Mouse (Mus musculus) liver, embryonic 12.5 days (tissue): ENCODE measurements around the gene Sipa1l2. TPM values are rescaled to one million over a fixed set of nuclear protein-coding genes. Genes with fewer than 3 reads are reported as not detected.

Experiments
- ATAC-seq: fragments of 200-750 bp; cut with Nextera tagmentation; 2 replicates; pipeline ENCODE4 v1.8.0; 2017; ENCODE audit warnings: moderate number of reproducible peaks, mild to moderate bottlenecking, moderate library complexity
- H3K27ac ChIP-seq: fragments of 300-500 bp; sonication (generic); 2 replicates; pipeline ENCODE4 v1.5.1; 2016; ENCODE audit warnings: mild to moderate bottlenecking
- H3K27me3 ChIP-seq: fragments of 300-500 bp; sonication (generic); replicated peaks from 2 replicates; pipeline ENCODE4 v1.6.1; 2016; ENCODE audit warnings: mild to moderate bottlenecking, moderate library complexity
- H3K36me3 ChIP-seq: fragments of 300-500 bp; sonication (generic); 2 replicates; pipeline ENCODE4 v1.6.1; 2016; ENCODE audit warnings: mild to moderate bottlenecking, moderate library complexity
- H3K4me1 ChIP-seq: fragments of 300-500 bp; sonication (generic); 2 replicates; pipeline ENCODE4 v1.6.1; 2016
- H3K4me2 ChIP-seq: fragments of 300-500 bp; sonication (generic); 2 replicates; pipeline ENCODE4 v1.6.1; 2016; ENCODE audit warnings: mild to moderate bottlenecking, moderate library complexity
- H3K4me3 ChIP-seq: fragments of 300-500 bp; sonication (generic); 2 replicates; pipeline ENCODE4 v1.5.1; 2016; ENCODE audit warnings: mild to moderate bottlenecking, moderate library complexity
- H3K9ac ChIP-seq: fragments of 300-500 bp; sonication (generic); 2 replicates; pipeline ENCODE4 v1.6.1; 2016; ENCODE audit warnings: mild to moderate bottlenecking, moderate library complexity
- H3K9me3 ChIP-seq: fragments of 300-500 bp; sonication (generic); replicated peaks from 2 replicates; pipeline ENCODE4 v1.6.1; 2016; ENCODE audit warnings: mild to moderate bottlenecking, moderate library complexity
- WGBS: fragments of 180-500 bp; shearing (Covaris S2); methylation state at CpG from one replicate; pipeline ENCODE4 v1.1.7; 2016; ENCODE audit not compliant: insufficient replicate concordance; 5-methylcytosine and 5-hydroxymethylcytosine counted together
- polyA plus RNA-seq: library from polyadenylated mRNA; unstranded; fragments of >200 nt; fragmentation: Nextera tagmentation; extraction: Ambion mirVana; gene quantifications from 2 replicates; pipeline ENCODE4 v1.2.1, GENCODE M21; 2016

Gene Sipa1l2
- polyA plus RNA-seq, 1 experiment from 2014 or later: 1.9 TPM

DNA sequence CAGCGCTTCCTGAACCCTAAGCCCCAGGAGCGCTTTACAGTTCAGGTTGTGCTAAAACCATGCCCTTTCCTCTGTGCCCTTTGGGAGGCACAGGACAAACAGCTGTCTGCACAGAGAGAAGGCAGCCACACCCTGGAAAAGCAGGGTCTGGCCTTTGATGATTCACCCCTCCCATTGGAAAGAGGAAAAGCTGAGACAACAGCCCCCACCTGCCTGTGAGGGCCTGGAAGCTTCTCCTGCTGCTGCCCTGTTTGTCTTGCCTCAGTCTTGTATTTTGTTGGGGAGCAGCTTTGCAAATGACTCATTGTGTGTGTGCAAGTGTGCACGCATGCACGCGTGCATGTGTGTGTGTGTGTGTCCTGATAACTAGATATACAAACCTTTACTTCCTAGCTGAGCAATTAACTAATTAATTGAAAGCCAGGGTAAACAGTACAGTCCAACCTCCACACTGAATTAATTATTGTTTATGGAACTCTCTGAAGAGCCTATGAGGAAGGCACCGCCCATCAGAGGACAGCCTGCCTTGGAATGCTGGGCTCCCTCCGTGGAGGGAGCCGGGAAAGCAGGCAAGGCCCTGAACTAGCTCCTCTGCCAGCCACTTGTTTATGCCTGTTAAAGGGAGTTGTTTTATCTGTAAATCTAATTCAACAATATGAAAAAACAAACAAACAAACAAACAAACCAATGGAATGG is 35.4 kb upstream of the Sipa1l2 start:
- WGBS: 76% methylated on average over 8 of the region's 8 CpGs
- Histone ChIP-seq H3K9ac (no peak overlapping the region), H3K27me3 (no peaks in the 10 kb centered on the region), H3K4me3 (no peak overlapping the region), H3K4me2 (no peak overlapping the region), H3K4me1 (peaks cover 14% of the 10 kb centered on the region), H3K9me3 (no peaks in the 10 kb centered on the region), H3K27ac (no peak overlapping the region), H3K36me3 (no peaks in the 10 kb centered on the region)
- ATAC-seq: no peak

DNA sequence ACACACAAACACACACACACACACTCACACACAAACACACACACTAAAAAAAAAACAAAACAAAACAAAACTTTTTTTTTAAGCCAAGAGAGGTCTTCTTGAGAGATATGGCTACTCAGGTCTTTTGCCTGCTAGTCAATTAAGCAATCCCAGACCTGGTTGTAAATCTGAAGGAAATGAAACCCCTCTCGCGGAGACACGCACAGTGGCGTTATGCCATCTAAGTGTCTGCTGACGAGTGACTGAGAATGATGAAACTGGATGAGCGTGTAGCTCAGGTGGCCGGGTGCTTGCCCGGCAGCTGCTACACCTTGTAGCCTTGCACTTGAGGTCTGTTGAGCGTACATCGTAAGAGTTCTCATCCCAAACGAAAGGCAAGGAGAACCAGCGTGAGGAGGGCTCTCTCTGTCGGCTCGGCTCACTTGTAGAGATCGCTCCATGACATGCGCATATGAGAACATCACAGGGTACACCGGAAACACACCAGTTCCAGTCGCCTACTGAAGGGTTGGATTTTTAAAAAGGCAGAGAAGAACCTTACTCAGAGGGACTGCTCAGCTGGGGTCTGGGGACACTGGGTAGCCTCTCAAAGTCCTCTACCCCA is 34.7 kb upstream of the Sipa1l2 start:
- Histone ChIP-seq H3K27ac (no peak overlapping the region), H3K9ac (no peak overlapping the region), H3K4me1 (peaks cover 14% of the 10 kb centered on the region), H3K36me3 (no peaks in the 10 kb centered on the region), H3K4me3 (no peak overlapping the region), H3K27me3 (no peaks in the 10 kb centered on the region), H3K4me2 (no peak overlapping the region), H3K9me3 (no peaks in the 10 kb centered on the region)
- ATAC-seq: no peak
- 81% methylated on average over 18 of the region's 18 CpGs for WGBS

DNA sequence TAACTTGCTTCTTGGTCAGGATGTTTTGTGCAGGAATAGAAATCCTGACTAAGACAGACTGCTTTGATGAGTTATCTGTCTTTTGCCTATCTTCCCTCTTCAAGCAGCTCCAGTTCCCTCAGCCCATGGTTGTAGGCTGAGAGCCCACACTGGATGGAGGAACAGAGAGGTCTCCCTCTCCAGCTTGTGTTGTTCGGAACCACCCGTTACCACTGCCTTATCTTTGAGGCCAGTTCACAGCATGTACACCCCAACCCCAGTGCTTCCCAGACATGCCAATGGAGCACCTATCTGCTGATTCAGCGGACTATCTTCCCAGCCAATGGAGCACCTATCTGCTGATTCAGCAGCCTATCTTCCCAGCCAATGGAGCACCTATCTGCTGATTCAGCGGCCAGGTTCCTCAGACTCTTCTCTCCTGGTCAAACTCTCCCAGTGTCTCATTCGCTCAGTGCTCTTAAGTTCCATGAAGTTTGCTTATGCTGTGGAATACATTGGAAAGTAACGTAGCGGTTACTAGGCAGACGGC is 33.8 kb upstream of the Sipa1l2 start:
- no peaks in the 10 kb centered on the region for H3K36me3 ChIP-seq
- peaks cover 14% of the 10 kb centered on the region for H3K4me1 ChIP-seq
- 57% methylated on average over 8 of the region's 8 CpGs for WGBS
- H3K4me3 ChIP-seq: no peak overlapping the region
- no peaks in the 10 kb centered on the region for H3K27me3 ChIP-seq
- no peaks in the 10 kb centered on the region for H3K9me3 ChIP-seq
- ATAC-seq: peak; percentile 72
- H3K27ac ChIP-seq: no peak overlapping the region
- no peak overlapping the region for H3K9ac ChIP-seq
- H3K4me2 ChIP-seq: no peak overlapping the region

DNA sequence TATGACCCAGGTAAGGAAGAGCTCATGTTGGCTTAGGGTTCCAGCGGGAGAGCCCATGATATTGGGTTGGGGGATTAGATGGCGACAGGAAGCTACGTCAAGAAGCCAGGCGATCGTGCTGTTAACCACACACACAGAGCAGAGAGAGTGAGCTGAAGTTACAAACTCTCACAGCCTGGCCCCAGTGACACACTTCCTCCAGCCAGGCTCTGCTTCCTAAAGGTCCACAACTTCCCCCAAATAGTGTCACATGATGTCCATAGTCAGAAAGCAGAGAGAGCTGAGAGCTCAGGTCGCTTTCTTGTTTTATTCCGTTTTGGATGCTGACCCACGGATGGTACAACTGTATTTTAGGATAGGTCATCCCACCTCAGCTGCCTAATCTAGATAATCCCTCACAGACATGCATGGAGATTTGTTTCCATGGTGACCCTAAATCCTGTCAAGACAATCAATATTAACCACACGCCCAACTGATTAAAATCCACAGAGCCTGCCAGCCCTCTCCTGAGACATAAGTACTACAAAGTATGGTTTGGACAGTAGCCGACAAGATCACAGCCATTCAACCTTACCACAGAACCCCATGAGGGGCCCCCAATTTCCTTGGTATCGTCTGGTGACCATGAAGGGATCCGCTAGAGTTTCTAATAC is 30.6 kb upstream of the Sipa1l2 start:
- Histone ChIP-seq H3K9me3 (no peaks in the 10 kb centered on the region), H3K4me3 (no peak overlapping the region), H3K36me3 (no peaks in the 10 kb centered on the region), H3K4me1 (peaks cover 14% of the 10 kb centered on the region), H3K9ac (no peak overlapping the region), H3K27ac (no peak overlapping the region), H3K27me3 (no peaks in the 10 kb centered on the region), H3K4me2 (no peak overlapping the region)
- no peak for ATAC-seq
- 28% methylated on average over 12 of the region's 12 CpGs for WGBS

DNA sequence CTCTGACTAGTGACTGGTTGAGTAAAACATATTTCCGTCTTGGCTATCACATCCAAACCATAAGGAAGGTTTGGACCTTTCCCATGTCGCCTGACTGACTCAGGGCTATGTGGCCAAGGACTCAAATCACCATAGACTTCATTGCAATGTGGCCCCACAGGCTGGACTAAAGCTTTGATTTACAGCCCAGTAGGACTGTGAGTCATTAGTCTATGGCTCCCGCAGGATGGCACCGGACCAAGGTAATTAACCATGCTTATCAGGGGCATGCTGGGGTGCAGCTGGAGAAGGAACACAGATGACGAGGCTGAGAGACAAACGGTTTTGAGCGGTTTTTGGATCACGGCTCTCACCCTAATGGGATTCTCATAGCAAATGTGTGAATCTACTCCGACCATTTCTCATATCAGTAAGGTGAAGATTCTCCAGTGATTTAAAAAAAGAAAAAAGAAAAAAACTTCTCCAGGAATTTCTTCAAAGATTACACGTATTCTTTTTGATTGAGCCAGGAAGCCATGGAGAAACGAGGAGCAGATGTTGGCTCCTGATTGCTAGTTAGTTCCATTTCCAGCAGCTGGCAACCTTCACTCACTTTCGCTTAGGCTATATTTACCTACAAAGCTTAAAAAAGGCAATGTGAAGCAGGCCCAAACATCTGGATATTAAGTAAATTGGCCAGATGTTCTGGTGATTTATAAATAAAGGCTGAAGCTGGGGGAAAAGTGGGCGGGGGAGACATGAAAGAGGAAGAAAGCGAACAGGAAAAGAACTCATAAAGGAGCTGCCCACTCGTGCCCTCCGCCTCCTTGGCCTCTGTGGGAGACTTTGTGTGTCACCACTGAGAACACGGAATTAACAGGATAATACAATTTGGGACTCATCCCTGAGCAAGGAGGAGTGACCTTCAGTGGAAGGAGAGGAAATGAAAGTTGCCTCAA is 26.2 kb upstream of the Sipa1l2 start:
- Histone ChIP-seq H3K4me3 (no peak overlapping the region), H3K9ac (no peak overlapping the region), H3K36me3 (no peaks in the 10 kb centered on the region), H3K4me2 (no peak overlapping the region), H3K4me1 (0 out of 2 replicates have a peak, but pooled peaks cover 5% of the 10 kb centered on the region), H3K27ac (no peak overlapping the region), H3K27me3 (no peaks in the 10 kb centered on the region), H3K9me3 (no peaks in the 10 kb centered on the region)
- ATAC-seq: no peak
- 43% methylated on average over 17 of the region's 17 CpGs for WGBS

DNA sequence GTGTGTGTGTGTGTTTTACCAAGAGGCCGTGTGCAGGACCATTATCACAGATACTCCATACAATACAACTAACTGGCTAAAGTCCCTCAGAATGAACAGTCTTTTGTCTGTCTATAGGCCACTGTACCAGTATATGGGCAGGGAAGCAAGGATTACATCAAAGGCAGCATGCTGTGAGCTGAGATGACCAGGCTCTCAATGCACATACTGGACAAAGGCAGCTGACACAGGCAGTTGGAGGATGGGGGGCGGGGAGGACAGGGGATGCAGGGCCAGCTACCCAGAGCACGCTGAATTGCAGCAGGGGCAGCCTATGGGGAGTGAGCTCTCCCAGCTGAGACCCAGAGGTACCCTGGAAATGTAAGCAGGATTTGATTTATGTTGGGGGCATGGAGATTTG is 20.8 kb upstream of the Sipa1l2 start:
- no peak overlapping the region for H3K4me3 ChIP-seq
- ATAC-seq: no peak
- H3K36me3 ChIP-seq: no peaks in the 10 kb centered on the region
- H3K27ac ChIP-seq: no peak overlapping the region
- no peak overlapping the region for H3K4me2 ChIP-seq
- H3K9me3 ChIP-seq: no peaks in the 10 kb centered on the region
- WGBS: 55% methylated on average over 3 of the region's 3 CpGs
- H3K27me3 ChIP-seq: no peaks in the 10 kb centered on the region
- no peak overlapping the region for H3K9ac ChIP-seq
- no peaks in the 10 kb centered on the region for H3K4me1 ChIP-seq

DNA sequence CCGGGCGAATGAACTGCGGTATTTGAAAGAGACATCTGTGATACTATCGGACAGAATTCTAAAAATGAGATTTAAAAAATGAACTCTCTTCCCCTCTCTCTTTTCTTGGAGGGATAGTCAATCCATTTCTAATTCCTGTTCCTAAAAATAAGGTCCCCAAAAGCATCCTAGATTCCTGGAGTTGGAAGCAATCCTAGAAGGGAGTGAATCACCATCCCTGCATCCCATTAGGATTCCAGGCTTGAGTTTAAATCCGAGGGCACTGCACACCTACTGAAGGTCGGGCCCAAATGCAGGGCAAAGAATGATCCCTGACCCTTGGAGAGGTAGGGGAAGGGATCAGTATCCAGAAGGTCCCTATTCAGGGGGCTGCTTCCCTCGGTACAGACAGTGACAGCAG is 17.0 kb upstream of the Sipa1l2 start:
- 75% methylated on average over 7 of the region's 7 CpGs for WGBS
- H3K36me3 ChIP-seq: no peaks in the 10 kb centered on the region
- H3K27me3 ChIP-seq: no peaks in the 10 kb centered on the region
- ATAC-seq: no peak
- H3K4me1 ChIP-seq: no peaks in the 10 kb centered on the region
- no peaks in the 10 kb centered on the region for H3K9me3 ChIP-seq
- no peak overlapping the region for H3K4me2 ChIP-seq
- H3K27ac ChIP-seq: no peak overlapping the region
- H3K4me3 ChIP-seq: no peak overlapping the region
- H3K9ac ChIP-seq: no peak overlapping the region

DNA sequence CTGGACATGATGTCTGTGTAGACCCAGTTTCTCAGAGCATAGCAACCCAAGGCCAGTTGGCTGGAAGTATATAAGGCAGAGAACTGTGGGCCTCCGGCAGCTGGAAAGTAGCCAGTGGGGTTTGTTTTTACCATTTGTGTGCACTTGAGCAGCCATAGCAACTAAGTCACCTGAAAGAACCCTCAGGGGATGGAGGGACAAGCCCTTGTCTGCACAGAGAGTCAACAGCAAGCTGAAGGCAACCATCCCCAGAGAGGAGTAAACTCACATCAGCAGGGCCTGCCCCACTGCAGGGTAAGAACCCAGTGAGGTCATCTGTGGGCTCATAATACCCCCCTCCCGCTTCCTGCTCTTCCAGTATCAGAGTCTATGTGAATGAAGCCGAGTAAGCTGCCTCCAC is 14.7 kb upstream of the Sipa1l2 start:
- Histone ChIP-seq H3K27me3 (no peaks in the 10 kb centered on the region), H3K9me3 (no peaks in the 10 kb centered on the region), H3K4me3 (no peak overlapping the region), H3K4me2 (no peak overlapping the region), H3K27ac (no peak overlapping the region; the same call in 1 of the 2 replicates), H3K36me3 (no peaks in the 10 kb centered on the region), H3K4me1 (no peaks in the 10 kb centered on the region), H3K9ac (no peak overlapping the region)
- 44% methylated on average over 3 of the region's 3 CpGs for WGBS
- ATAC-seq: no peak

DNA sequence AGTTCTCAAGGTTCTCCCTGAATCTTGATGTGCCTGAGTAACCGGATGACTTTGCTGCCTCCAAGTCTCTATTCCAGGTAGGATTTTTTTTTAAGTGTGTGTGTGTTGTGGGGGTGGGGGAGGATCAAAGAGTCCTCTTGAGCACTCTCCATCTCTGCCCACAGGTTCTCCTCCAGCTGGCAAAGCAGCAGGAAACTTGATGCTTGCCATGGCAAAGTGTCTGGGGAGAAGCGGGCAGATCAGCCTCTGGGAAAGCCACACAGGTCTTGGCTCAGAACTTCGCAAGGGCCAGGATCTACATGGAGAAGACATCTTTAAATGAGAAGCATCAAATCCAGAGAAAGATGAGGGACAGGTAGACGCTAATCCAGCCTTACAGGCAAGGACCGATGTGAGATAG is 10.8 kb upstream of the Sipa1l2 start:
- no peak overlapping the region for H3K4me2 ChIP-seq
- H3K4me3 ChIP-seq: no peak overlapping the region
- no peaks in the 10 kb centered on the region for H3K4me1 ChIP-seq
- H3K27me3 ChIP-seq: no peaks in the 10 kb centered on the region
- no peaks in the 10 kb centered on the region for H3K9me3 ChIP-seq
- H3K27ac ChIP-seq: no peak overlapping the region
- no peak overlapping the region for H3K9ac ChIP-seq
- no peak for ATAC-seq
- H3K36me3 ChIP-seq: no peaks in the 10 kb centered on the region
- 78% methylated on average over 5 of the region's 5 CpGs for WGBS

DNA sequence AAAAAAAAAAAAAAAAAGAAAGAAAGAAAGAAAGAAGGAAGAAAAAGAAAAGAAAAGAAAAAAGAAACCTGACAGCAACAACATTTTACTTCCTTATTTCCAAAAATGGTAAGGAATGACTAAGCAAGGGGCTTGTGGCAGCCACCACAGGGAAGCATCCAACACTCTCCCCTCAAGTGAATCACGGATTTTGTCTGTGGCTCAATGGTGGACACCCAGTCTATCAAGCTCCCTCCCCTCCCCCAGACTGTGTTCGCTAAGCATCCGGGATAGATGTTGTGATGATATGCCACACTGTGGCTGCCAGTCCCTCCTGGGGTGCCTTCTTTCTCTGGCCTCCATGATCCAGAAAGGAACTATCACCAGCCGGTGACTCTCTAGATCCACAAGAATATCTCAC is 6.5 kb upstream of the Sipa1l2 start:
- Histone ChIP-seq H3K27ac (no peak overlapping the region), H3K36me3 (no peaks in the 10 kb centered on the region), H3K4me3 (no peak overlapping the region), H3K4me2 (no peak overlapping the region), H3K9ac (no peak overlapping the region), H3K9me3 (no peaks in the 10 kb centered on the region), H3K4me1 (no peaks in the 10 kb centered on the region), H3K27me3 (peaks cover 5% of the 10 kb centered on the region; the same call in 1 of the 2 replicates)
- 46% methylated on average over 4 of the region's 4 CpGs for WGBS
- no peak for ATAC-seq

DNA sequence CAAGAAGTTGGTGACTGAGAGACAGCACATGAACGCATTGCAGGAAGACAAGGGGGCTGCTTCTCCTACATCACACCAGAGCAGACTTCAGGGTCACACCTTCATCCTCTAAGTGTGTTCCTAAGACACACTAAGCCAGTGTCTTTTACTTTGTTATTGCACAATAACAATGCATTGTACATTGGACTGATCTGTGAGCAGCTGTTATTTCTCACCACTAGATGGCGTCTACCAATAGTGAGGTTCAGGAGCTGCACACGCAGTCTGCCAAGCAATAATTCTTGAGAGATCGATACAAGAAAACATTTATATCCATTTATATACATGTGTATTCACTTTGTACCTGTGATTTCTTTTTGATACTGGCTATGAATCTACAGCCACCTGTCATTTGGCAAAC is 4.7 kb upstream of the Sipa1l2 start:
- no peak overlapping the region for H3K27ac ChIP-seq
- H3K9ac ChIP-seq: no peak overlapping the region
- no peak overlapping the region for H3K4me3 ChIP-seq
- peaks cover 21% of the 10 kb centered on the region for H3K27me3 ChIP-seq
- WGBS: 29% methylated on average over 4 of the region's 4 CpGs
- H3K4me1 ChIP-seq: peaks cover 18% of the 10 kb centered on the region
- no peaks in the 10 kb centered on the region for H3K36me3 ChIP-seq
- ATAC-seq: no peak
- H3K9me3 ChIP-seq: no peaks in the 10 kb centered on the region
- no peak overlapping the region for H3K4me2 ChIP-seq
